Mouse (Mus musculus) neutrophil, adult 83 days (primary cell): ENCODE results near the gene Mrm3. TPM values are rescaled to one million over a fixed set of nuclear protein-coding genes. Genes with fewer than 3 reads are reported as not detected.

Experiments
- total RNA-seq, 2 experiments: library from RNA; stranded (reverse); gene quantifications; one replicate each; pipeline ENCODE4 v1.2.4; 2023

Gene Mrm3
- 1 to 10 TPM; 3.7 to 3.8 TPM for total RNA-seq

GRCm38 (mm10) chr11:76242901-76243810 lies at the start of gene Mrm3, which contains the start of gene Glod4:
Mrm3 (plus strand) TSS chr11:76243715.
Glod4 (minus strand) TSS chr11:76243725.

GRCm38 (mm10) chr11:76217390-76217800 lies 26.1 kb upstream of the Mrm3 start, which contains the start of the genes Dbil5 and Gemin4:
Dbil5 (plus strand) TSS chr11:76217608.
Gemin4 (minus strand) TSS chr11:76217664.

Other genes starting within 250 kb of the Mrm3 start
- not detected for gene 1700016K19Rik, start 243.8 kb upstream of the Mrm3 start, total RNA-seq
- gene Rflnb, start 215.9 kb upstream of the Mrm3 start, total RNA-seq = 100 to 1,000 TPM; 147 to 158 TPM
- gene Vps53, start 64.1 kb upstream of the Mrm3 start, total RNA-seq = 10 to 100 TPM; 34.8 to 36.5 TPM
- gene Fam57a, start 64.0 kb upstream of the Mrm3 start, total RNA-seq = 1 to 10 TPM; 1.8 to 2.7 TPM
- not detected for gene Dbil5, start 26.1 kb upstream of the Mrm3 start, total RNA-seq
- gene Gemin4, start 26.1 kb upstream of the Mrm3 start, total RNA-seq = 1 to 10 TPM; 2.1 to 2.5 TPM
- 10 to 100 TPM; 25.1 to 27.9 TPM for gene Glod4, start within 50 bp of the Mrm3 start, total RNA-seq
- 10 to 100 TPM; 19.8 to 20.4 TPM for gene Nxn, start 155.4 kb downstream of the Mrm3 start, total RNA-seq
- gene Timm22, start 163.2 kb downstream of the Mrm3 start, total RNA-seq = 10 to 100 TPM; 10.0 to 12.2 TPM